Mouse (Mus musculus) heart, embryonic 15.5 days (tissue): ENCODE measurements at regions not wholly inside any gene's neighbourhood (a gene's known extent, or its start where the extent isn't known, plus 50 kb on each side); places are given as distances from the start of the nearest gene placed in this dataset.
"Not testable (repeated sequence)": the region's sequence is repeated elsewhere in the genome, so short reads cannot be mapped to it uniquely, and the experiment has no call there.

Experiments
- ATAC-seq: fragments of 200-750 bp; cut with Nextera tagmentation; replicated peaks from 2 replicates; pipeline ENCODE4 v1.8.0; 2017; ENCODE audit warnings: low read depth, moderate TSS enrichment; ENCODE audit not compliant: insufficient number of reproducible peaks, insufficient read depth, low FRiP score
- H3K27ac ChIP-seq: fragments of 300-500 bp; sonication (generic); 2 replicates; pipeline ENCODE4 v1.5.1; 2015; ENCODE audit warnings: mild to moderate bottlenecking, inconsistent platforms
- H3K27me3 ChIP-seq: fragments of 300-500 bp; sonication (generic); 2 replicates; pipeline ENCODE4 v1.6.1; 2015; ENCODE audit warnings: inconsistent platforms
- H3K36me3 ChIP-seq: fragments of 300-500 bp; sonication (generic); 2 replicates; pipeline ENCODE4 v1.6.1; 2015; ENCODE audit warnings: mild to moderate bottlenecking, inconsistent platforms
- H3K4me1 ChIP-seq: fragments of 300-500 bp; sonication (generic); replicated peaks from 2 replicates; pipeline ENCODE4 v1.6.1; 2015; ENCODE audit warnings: inconsistent platforms
- H3K4me2 ChIP-seq: fragments of 300-500 bp; sonication (generic); 2 replicates; pipeline ENCODE4 v1.6.1; 2015; ENCODE audit warnings: inconsistent platforms, mild to moderate bottlenecking, moderate library complexity
- H3K4me3 ChIP-seq: fragments of 300-500 bp; sonication (generic); 2 replicates; pipeline ENCODE4 v1.5.1; 2015; ENCODE audit warnings: mild to moderate bottlenecking, inconsistent platforms
- H3K9ac ChIP-seq: fragments of 300-500 bp; sonication (generic); 2 replicates; pipeline ENCODE4 v1.6.1; 2015; ENCODE audit warnings: mild to moderate bottlenecking, inconsistent platforms
- H3K9me3 ChIP-seq: fragments of 300-500 bp; sonication (generic); replicated peaks from 2 replicates; pipeline ENCODE4 v1.6.1; 2016; ENCODE audit warnings: inconsistent platforms
- WGBS: fragments of 180-500 bp; shearing (Covaris S2); methylation state at CpG from one replicate; pipeline ENCODE4 v1.1.7; 2015; ENCODE audit warnings: mixed read lengths; 5-methylcytosine and 5-hydroxymethylcytosine counted together

DNA sequence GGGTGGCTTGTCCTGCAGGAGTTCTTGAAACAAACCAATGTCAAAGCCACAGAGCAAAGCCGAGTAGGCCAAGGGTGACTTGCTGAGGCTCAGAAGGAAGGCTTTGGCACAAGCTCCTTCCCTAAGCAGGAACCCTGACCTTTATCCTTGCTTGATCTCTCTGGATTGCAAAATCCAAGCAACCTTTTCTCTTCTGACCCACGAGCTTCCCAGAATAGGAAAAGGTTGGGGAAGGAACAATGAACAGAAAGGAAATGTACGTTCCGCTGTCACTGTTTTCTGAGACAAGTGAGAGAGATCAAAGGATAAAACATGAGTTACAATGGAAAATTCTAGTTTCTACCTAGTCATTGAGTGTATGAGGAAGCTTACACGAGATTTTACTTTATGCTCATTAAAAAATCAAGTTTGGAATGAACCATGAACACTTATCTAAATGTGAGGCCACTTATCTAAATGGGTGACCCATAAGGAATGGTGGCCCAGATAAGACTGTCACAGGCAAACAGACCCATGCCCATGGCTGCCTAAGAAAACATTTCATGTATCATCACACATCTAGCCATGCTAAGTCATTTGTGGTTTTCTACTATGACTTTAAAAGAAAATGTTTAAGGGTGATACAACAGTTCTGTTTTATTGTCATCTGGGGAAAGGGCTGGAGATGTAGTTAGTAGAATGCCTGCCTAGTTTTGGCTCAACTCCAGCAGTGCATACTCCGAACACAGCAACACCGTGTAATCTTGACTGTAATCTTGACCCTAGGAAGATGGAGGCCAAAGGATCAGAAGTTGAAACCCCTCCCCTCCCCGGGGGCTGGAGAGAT, 80.7 kb upstream of the Tbl1xr1 start:
- Histone ChIP-seq H3K4me2 (no peak overlapping the region), H3K4me1 (no peaks in the 10 kb centered on the region), H3K27ac (no peak overlapping the region), H3K9ac (no peak overlapping the region), H3K9me3 (no peaks in the 10 kb centered on the region), H3K27me3 (no peaks in the 10 kb centered on the region), H3K4me3 (no peak overlapping the region), H3K36me3 (no peaks in the 10 kb centered on the region)
- 52% methylated on average over 8 of the region's 8 CpGs for WGBS
- no peak for ATAC-seq

DNA sequence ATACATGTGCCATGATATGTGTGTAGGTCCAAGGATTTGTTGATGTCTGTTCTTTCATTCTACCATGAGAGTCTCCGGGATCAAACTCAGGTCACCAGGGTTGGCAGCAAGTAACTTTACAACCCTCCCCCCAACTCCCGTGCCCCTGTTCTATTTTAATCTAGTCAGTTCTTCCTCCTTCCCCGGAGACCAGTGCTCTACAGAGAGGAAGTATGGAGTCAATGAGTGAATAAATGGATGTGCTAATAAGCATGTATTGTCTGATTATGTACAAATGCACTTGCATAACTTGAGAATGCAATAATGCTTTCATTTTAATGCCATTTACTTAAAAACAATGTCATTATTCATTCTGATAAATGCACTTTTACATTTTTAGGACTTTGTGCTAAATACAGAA, 79.1 kb upstream of the Tbl1xr1 start:
- Histone ChIP-seq H3K4me2 (no peak overlapping the region), H3K36me3 (no peaks in the 10 kb centered on the region), H3K9ac (no peak overlapping the region), H3K4me1 (no peaks in the 10 kb centered on the region), H3K4me3 (no peak overlapping the region), H3K9me3 (no peaks in the 10 kb centered on the region), H3K27me3 (no peaks in the 10 kb centered on the region), H3K27ac (no peak overlapping the region)
- no peak for ATAC-seq
- WGBS: 47% methylated on average over 3 of the region's 3 CpGs

DNA sequence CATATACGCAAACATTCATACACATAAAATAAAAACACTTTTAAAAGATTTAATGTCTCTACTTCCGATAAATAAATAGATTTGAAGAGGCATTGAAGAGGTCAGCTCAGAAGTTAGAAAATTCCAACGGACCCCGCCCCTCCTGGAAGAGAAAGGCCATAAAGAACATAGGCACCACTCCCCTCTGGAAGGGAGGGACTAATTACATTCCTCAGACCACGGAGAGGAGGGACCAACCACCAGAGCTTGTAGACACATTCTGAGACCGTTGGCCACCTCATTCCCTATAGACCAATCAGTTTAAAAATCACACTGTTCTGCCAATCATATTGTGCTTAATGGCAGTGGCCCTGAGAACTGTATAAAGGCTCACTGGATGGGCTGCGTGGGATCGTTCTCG, 71.0 kb upstream of the Tbl1xr1 start:
- H3K27me3 ChIP-seq: no peaks in the 10 kb centered on the region
- peak overlapping the region; percentile 7; the same call in 1 of the 2 replicates for H3K27ac ChIP-seq
- H3K9ac ChIP-seq: no peak overlapping the region
- 82% methylated on average over 9 of the region's 9 CpGs for WGBS
- H3K4me1 ChIP-seq: peaks cover 12% of the 10 kb centered on the region; the same call in 1 of the 2 replicates
- no peak overlapping the region for H3K4me2 ChIP-seq
- H3K4me3 ChIP-seq: no peak overlapping the region
- H3K9me3 ChIP-seq: no peaks in the 10 kb centered on the region
- no peak for ATAC-seq
- no peaks in the 10 kb centered on the region for H3K36me3 ChIP-seq

DNA sequence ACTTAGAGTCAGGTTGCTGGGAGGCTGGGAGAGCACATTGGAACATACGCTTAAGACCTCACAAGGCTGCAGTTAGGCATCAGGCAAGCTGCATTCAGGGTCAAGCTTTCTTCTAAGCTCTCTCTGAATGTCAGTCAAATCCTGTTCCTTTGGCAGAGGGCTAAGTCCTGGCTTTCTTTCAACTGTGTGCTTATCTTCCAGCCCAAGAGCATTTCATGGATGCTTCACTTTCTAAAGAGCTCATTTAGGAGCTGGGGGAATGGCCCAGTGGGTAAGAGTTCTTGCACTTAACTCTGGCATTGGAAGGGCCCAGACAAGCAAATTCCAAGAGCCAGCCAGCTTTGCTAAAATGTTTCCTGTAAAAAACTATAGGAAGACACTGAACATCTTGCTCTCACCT, 70.3 kb upstream of the Tbl1xr1 start:
- peaks cover 12% of the 10 kb centered on the region; the same call in 1 of the 2 replicates for H3K4me1 ChIP-seq
- H3K9me3 ChIP-seq: no peaks in the 10 kb centered on the region
- H3K36me3 ChIP-seq: no peaks in the 10 kb centered on the region
- H3K4me3 ChIP-seq: no peak overlapping the region
- H3K27me3 ChIP-seq: no peaks in the 10 kb centered on the region
- no peak overlapping the region for H3K9ac ChIP-seq
- peak overlapping the region; percentile 7 for H3K27ac ChIP-seq
- WGBS: 48% methylated on average over 1 of the region's 1 CpGs
- H3K4me2 ChIP-seq: no peak overlapping the region
- 0 out of 2 replicates have a peak, but pooled peaks have one; percentile 18 for ATAC-seq

DNA sequence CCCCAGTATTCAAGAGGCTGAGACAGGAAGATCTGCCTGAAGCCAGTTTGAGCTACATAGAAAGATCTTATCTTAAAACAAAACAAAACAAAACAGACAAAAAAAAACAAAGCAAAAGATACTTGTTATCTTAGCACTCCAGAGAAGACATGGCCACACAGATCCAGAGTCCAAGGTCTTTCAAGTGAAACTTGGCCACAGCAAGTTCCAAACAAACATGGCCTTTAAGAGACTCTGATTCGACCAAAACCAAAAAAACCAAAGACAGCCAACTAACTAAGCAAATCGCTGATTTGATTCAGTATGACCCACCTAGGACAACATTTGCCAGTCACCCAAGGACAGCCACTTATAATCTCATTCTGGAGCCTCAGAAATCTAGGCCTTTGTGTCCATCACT, 69.8 kb upstream of the Tbl1xr1 start:
- no peaks in the 10 kb centered on the region for H3K9me3 ChIP-seq
- H3K4me2 ChIP-seq: no peak overlapping the region
- no peaks in the 10 kb centered on the region for H3K27me3 ChIP-seq
- no peak for ATAC-seq
- H3K4me1 ChIP-seq: peaks cover 12% of the 10 kb centered on the region; the same call in 1 of the 2 replicates
- 79% methylated on average over 2 of the region's 2 CpGs for WGBS
- H3K4me3 ChIP-seq: no peak overlapping the region
- H3K9ac ChIP-seq: no peak overlapping the region
- peak overlapping the region; percentile 7; the same call in 1 of the 2 replicates for H3K27ac ChIP-seq
- no peaks in the 10 kb centered on the region for H3K36me3 ChIP-seq

DNA sequence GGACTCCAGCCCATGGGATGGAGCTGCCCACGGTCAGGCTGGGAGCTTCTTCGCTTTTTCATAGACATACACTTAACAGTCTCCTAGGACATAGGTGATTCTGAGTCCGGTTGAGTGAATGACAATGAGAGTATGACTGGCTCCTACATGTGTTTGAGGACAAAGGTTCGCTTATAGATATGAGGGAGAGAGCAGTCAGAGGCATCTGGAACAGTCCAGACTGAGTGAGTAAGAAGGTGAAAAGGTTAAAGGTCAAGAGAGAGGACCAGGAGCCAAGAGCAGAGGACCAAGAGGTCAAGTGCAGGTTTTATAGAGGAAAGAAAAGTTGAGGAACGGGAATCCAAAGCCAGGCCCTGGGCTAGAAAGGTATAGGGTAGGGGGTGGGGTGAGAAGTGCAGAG, 68.7 kb upstream of the Tbl1xr1 start:
- no peak overlapping the region for H3K27ac ChIP-seq
- 87% methylated on average over 5 of the region's 5 CpGs for WGBS
- H3K4me2 ChIP-seq: no peak overlapping the region
- no peaks in the 10 kb centered on the region for H3K36me3 ChIP-seq
- no peak overlapping the region for H3K9ac ChIP-seq
- no peak overlapping the region for H3K4me3 ChIP-seq
- no peaks in the 10 kb centered on the region for H3K9me3 ChIP-seq
- no peak for ATAC-seq
- peaks cover 12% of the 10 kb centered on the region; the same call in 1 of the 2 replicates for H3K4me1 ChIP-seq
- H3K27me3 ChIP-seq: no peaks in the 10 kb centered on the region

DNA sequence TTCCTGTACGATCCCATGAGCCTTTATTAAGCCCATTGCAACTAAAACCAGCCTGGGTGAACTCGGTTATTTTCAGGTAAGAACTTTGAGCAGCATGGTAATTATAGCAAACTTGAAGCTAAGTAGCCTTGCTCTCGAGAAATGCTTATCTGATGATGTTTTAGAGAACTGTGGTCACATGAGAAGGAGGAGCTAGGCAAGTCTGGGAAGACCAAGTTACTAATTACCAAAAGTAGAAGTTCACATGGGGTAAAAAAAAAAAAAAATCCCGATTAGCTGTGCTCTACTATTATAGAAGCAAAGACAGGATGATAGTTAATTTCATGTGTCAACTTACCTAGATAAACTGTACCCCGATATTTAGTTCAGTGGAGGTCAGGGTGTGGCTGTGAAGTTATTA, 68.0 kb upstream of the Tbl1xr1 start:
- 72% methylated on average over 5 of the region's 5 CpGs for WGBS
- Histone ChIP-seq H3K27me3 (no peaks in the 10 kb centered on the region), H3K27ac (no peak overlapping the region)

DNA sequence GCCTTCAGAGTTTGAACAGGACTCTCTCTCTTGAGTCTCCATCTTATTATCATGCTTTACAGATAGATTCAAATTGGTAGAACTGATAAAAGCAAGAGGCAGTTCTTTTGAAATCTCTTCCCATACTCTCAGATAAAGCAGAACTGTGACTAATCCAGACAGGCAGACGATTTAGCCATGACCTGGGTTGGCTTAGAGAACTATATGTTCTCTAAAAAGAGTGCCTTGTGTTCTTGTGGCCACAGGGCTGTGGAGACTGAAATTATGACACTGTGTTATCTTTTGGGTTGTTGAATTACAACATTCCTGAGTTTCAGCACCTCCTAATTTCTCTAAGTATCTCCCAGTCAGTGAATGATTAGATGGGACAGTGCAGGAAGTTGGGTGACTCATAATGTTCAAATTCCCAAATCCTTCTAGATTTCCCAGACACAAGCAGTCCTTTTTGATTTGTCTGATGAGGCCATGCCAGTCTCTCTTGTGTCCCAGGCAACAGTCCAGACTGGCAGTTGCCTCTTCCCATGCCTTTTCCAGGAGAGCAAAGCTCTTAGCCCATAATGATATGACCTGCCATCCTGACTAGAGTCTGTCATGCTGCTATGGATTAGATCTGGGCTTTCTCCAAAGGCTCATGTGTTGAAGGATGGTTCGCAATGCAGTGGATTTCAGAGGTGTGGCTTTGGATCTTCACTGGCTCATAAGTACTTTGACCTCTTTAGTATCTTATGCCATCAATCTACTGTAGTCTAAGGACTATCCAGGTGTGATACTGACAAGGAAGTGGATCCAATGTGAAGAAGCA, 66.4 kb upstream of the Tbl1xr1 start:
- H3K4me2 ChIP-seq: no peak overlapping the region
- no peak overlapping the region for H3K4me3 ChIP-seq
- H3K27me3 ChIP-seq: no peaks in the 10 kb centered on the region
- 43% methylated on average over 2 of the region's 2 CpGs for WGBS
- no peak overlapping the region for H3K27ac ChIP-seq
- H3K36me3 ChIP-seq: no peaks in the 10 kb centered on the region
- no peaks in the 10 kb centered on the region for H3K9me3 ChIP-seq
- peaks cover 12% of the 10 kb centered on the region; the same call in 1 of the 2 replicates for H3K4me1 ChIP-seq
- no peak overlapping the region for H3K9ac ChIP-seq
- no peak for ATAC-seq

More for the DNA sequence above, 68.0 kb upstream of the Tbl1xr1 start:
- H3K9me3 ChIP-seq: no peaks in the 10 kb centered on the region
- no peak overlapping the region for H3K9ac ChIP-seq
- no peak overlapping the region for H3K4me2 ChIP-seq
- no peak overlapping the region for H3K4me3 ChIP-seq
- ATAC-seq: no peak
- no peaks in the 10 kb centered on the region for H3K36me3 ChIP-seq
- peaks cover 12% of the 10 kb centered on the region; the same call in 1 of the 2 replicates for H3K4me1 ChIP-seq

DNA sequence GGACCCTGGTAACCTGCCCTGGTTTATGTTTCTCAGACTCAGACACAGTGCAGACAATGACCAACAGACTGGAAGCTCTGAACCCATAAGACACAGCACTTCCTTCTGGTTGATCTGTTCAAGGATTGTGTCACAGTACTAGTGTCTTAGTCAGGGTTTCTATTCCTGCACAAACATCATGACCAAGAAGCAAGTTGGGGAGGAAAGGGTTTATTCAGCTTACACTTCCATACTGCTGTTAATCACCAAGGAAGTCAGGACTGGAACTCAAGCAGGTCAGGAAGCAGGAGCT, 65.8 kb upstream of the Tbl1xr1 start:
- H3K27me3 ChIP-seq, H3K9ac ChIP-seq, H3K9me3 ChIP-seq, H3K4me2 ChIP-seq, H3K4me3 ChIP-seq, H3K27ac ChIP-seq, H3K4me1 ChIP-seq, ATAC-seq, H3K36me3 ChIP-seq: not testable (repeated sequence)

DNA sequence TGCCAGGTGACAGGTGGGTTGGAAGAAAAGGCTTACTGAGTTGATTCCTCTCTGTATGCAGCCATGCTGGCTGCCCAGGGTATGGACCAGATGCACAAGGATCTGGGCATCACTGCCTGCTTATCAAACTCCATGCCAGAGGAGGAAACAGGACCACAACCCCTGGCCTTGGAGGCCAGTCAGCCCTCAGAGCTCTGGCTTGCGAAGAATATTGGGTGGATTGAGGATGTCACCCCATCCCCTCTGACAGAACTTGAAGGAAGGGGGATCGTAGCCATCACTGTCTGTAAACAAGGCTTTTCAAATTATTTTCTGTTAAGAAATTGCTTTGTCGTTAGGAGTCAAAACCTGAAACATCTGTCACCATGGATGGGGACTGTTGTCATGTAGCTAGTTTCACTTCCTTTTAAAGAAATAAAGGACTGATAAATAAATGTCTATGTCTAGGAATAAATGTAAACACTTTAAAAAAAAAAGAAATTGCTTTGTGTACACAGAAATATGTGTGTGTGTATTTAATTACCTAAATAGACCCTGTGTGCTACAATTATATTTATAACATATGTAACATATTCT, 55.0 kb upstream of the Tbl1xr1 start:
- no peak overlapping the region for H3K4me3 ChIP-seq
- no peak overlapping the region for H3K27ac ChIP-seq
- no peak overlapping the region for H3K4me2 ChIP-seq
- peaks cover 16% of the 10 kb centered on the region for H3K4me1 ChIP-seq
- ATAC-seq: no peak
- WGBS: 78% methylated on average over 3 of the region's 3 CpGs
- no peak overlapping the region for H3K9ac ChIP-seq
- H3K9me3 ChIP-seq: no peaks in the 10 kb centered on the region
- no peaks in the 10 kb centered on the region for H3K27me3 ChIP-seq
- no peaks in the 10 kb centered on the region for H3K36me3 ChIP-seq

DNA sequence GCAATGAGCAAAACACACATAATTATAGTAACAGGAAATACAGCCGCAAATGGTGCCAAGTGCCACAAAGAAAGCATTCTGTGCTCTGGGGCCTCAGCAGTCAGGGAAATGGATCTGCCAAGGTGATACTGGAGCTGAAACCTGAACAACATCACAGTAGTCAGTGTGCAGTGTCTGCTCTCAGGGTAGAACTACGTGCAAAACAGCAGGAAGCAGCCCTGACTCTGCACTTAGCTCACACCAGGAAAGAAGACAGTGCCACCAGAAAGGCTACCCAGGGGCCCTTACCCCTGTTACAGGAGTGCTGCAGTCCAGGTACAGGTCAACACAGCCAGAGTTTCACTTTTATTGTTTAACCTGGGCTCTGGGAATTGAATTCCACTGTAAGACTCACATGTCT, 54.0 kb upstream of the Tbl1xr1 start:
- Histone ChIP-seq H3K9me3 (no peaks in the 10 kb centered on the region), H3K4me2 (no peak overlapping the region), H3K36me3 (no peaks in the 10 kb centered on the region), H3K4me1 (peaks cover 16% of the 10 kb centered on the region), H3K4me3 (no peak overlapping the region), H3K9ac (no peak overlapping the region), H3K27ac (no peak overlapping the region), H3K27me3 (no peaks in the 10 kb centered on the region)
- 47% methylated on average over 2 of the region's 2 CpGs for WGBS
- no peak for ATAC-seq
